Mouse (Mus musculus) layer of hippocampus, postnatal 25 days (tissue): ENCODE data around the gene Rbl2. TPM values are rescaled to one million over a fixed set of nuclear protein-coding genes. Genes with fewer than 3 reads are reported as not detected.

ENCODE experiments used
- DNase-seq, 2 experiments: peaks; one replicate each; pipeline ENCODE4 v3.0.0; 2022; ENCODE audit warnings: mixed read lengths in 2 of 2, low spot score in 1 of 2; ENCODE audit errors: extremely low spot score in 1 of 2
- total RNA-seq, 2 experiments: library from RNA; stranded (reverse); gene quantifications; 2 replicates each; pipeline ENCODE4 v1.2.3; 2021

Gene Rbl2
- total RNA-seq, 2 experiments from 2014 or later = 35.7 to 38.4 TPM

DNA sequence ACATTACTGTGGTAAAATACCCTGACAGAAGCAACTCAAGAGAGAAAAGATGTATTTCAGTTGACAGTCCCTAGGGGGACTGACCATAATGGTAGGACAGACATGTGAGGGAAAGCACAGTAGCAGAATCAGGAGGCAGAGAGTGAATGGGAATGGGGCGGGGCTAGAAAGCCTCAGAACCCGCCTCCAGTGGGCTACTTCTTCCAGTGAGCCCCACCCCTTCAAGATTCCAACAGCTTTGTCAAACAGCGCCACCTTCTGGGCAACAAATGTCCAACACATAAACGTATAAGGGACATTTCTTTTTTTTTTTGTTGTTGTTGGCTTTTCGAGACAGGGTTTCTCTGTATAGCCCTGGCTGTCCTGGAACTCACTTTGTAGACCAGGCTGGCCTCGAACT lies 84.7 kb downstream of the Rbl2 start:
- DNase-seq = no peak

DNA sequence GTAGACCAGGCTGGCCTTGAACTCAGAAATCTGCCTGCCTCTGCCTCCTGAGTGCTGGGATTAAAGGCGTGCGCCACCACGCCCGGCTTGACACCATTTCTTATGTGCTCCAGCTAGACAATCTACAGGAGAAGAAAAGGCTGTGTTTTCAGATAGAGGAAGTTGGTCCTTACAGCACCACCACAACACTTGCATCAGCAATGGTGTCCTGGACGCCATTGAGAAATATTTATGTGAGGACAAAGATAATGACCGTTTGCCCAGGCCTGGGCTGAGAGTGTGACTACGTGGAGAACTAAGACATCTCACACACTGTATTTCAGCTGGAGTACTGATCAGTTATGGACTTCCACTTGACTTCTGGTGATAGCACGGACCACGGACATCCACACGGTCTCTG lies 88.8 kb downstream of the Rbl2 start:
- DNase-seq = no peak

DNA sequence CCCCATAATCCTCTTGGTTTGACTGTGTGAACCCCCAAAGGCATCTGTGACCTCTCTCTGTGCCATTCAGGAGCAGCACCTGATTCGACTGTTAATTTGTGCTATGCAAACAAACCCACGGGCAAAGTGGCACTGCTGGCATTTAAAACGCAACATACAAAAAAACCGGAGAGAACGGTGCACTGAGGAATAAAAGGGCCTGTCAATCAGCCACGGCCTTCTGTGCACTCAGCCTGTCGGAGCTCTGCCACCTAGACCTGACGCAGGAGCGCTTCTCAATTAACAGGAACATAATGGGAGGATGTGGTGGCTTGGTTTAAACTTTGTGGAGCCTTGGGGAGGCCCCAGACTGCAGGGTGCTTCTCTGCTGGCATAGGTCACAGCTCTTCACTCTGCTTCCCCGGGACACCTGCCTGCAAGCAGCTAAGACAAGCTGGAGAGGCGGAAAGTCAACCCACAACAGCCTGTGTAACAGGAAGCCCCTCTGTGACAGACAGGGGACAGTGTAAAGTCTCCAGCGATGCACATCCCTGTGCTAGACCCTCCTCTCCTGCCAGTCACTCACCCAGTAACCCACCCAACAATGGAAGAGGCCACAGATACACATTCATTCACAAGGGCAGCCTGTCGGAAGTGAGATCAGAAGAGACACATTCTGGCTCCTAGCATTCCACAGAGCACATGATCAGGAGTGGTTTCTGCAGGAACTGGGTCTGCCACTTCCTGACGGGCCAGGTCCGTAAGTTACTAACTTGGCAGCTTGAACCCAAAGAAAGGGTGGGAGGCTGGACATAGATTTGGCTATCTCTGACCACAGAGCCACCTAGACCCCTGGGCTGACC lies 90.3 kb downstream of the Rbl2 start:
- no peak for DNase-seq

DNA sequence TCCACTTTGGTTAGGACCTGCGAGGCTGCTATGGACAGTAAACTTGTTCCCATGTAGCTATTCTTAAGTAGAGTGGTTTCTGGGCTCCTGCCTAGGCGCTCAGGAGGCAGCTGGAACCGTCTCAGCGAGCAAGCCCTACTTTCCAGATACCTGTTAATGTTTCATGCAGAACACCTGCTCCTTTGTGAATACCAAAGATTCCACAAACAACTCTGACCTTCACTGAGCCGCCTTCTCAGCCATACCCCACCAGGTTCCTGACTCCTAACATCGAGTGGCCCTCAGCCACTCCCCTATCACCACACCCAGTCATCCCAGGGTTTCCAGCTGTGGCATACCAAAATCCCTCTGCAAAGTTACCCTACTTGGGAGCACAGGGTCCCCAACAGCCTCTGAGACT lies 100.3 kb downstream of the Rbl2 start:
- DNase-seq = no peak

DNA sequence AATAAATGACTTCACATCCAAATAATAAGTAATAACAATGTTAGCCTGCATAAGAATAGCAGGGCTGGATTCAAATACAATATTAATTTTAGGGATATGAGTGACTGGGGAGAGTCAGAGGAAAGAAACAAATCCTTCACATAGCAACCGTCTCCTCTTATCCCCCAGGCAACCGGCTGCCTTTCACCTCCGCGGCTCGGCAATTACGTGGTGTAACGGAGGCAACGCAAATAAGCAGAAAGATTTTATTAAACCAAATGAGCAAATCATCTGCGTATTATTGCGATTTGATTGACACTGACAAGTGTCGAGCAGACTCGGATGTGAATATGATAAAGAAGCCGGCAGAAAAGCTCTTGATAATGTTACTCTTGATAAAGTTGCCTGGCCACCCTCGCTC lies 101.1 kb downstream of the Rbl2 start:
- peak in 1 of 2 experiments; percentile 21 for DNase-seq

DNA sequence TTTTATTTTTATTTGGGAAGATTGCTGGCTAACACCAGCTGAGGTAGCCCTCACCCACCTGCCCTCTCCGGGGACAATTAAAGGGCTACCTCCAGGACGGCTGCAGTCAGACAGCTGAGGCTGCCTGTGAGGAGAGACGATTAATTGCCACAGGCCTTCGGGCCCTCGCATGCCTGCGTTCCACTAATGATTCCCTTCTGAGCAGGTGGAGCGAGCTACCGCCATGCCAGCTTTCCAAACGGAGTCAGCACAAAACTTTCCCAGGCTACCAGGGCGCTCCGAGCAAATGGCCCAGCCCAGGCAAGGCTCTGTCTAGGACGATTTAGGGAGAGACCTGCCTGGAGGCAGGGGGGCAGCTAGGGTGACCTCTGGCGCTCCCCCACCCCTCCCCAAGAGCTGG lies 101.7 kb downstream of the Rbl2 start:
- DNase-seq = no peak

Other genes with a start within 250 kb of the Rbl2 start
- gene Chd9, start 241.7 kb upstream of the Rbl2 start, total RNA-seq = 100 to 1,000 TPM; 236 to 287 TPM
- 10 to 100 TPM; 88.4 to 92.4 TPM for gene Aktip, start 129.9 kb downstream of the Rbl2 start, total RNA-seq
- gene Rpgrip1l, start 243.2 kb downstream of the Rbl2 start, total RNA-seq = 10 to 100 TPM; 21.7 to 21.8 TPM
- gene Fto, start 243.5 kb downstream of the Rbl2 start, total RNA-seq = 100 to 1,000 TPM; 138 TPM